Mouse (Mus musculus) stomach, embryonic 14.5 days (tissue): ENCODE measurements around the gene Prn. TPM values are rescaled to one million over a fixed set of nuclear protein-coding genes. Genes with fewer than 3 reads are reported as not detected.

Source experiments
- ATAC-seq: fragments of 200-750 bp; cut with Nextera tagmentation; 2 replicates; pipeline ENCODE4 v1.8.0; 2017; ENCODE audit warnings: low read depth, moderate TSS enrichment; ENCODE audit not compliant: insufficient number of reproducible peaks, insufficient read depth, low FRiP score
- H3K27ac ChIP-seq: fragments of 300-500 bp; sonication (generic); 2 replicates; pipeline ENCODE4 v1.5.1; 2014; ENCODE audit warnings: mild to moderate bottlenecking, low read length, moderate library complexity, mixed read lengths
- H3K27me3 ChIP-seq: fragments of 300-500 bp; sonication (generic); 2 replicates; pipeline ENCODE4 v1.6.1; 2014; ENCODE audit warnings: low read length, control low read depth, mixed read lengths; ENCODE audit not compliant: control insufficient read depth, insufficient read depth
- H3K36me3 ChIP-seq: fragments of 300-500 bp; sonication (generic); 2 replicates; pipeline ENCODE4 v1.6.1; 2014; ENCODE audit warnings: mild to moderate bottlenecking, control low read depth, low read length, moderate library complexity, mixed read lengths; ENCODE audit not compliant: control insufficient read depth, insufficient read depth
- H3K4me1 ChIP-seq: fragments of 300-500 bp; sonication (generic); 2 replicates; pipeline ENCODE4 v1.6.1; 2014; ENCODE audit warnings: low read length, control low read depth, mixed read lengths; ENCODE audit not compliant: control insufficient read depth, insufficient read depth
- H3K4me2 ChIP-seq: fragments of 300-500 bp; sonication (generic); replicated peaks from 2 replicates; pipeline ENCODE4 v1.6.1; 2014; ENCODE audit warnings: low read depth, low read length, control low read depth
- H3K4me3 ChIP-seq: fragments of 300-500 bp; sonication (generic); 2 replicates; pipeline ENCODE4 v1.5.1; 2014; ENCODE audit warnings: low read depth, low read length, control low read depth
- H3K9ac ChIP-seq: fragments of 300-500 bp; sonication (generic); replicated peaks from 2 replicates; pipeline ENCODE4 v1.6.1; 2014; ENCODE audit warnings: low read depth, mild to moderate bottlenecking, control low read depth, low read length, moderate library complexity, mixed read lengths
- H3K9me3 ChIP-seq: fragments of 300-500 bp; sonication (generic); 2 replicates; pipeline ENCODE4 v1.6.1; 2016; ENCODE audit warnings: low read depth, low read length, control low read depth; ENCODE audit not compliant: control insufficient read depth
- WGBS: fragments of 180-500 bp; shearing (Covaris S2); extraction: QIAGEN DNeasy Blood & Tissue Kit; methylation state at CpG from one replicate; pipeline ENCODE4 v1.1.7; 2014; 5-methylcytosine and 5-hydroxymethylcytosine counted together
- polyA plus RNA-seq: library from polyadenylated mRNA; unstranded; fragments of >200 nt; fragmentation: Nextera tagmentation; extraction: Ambion mirVana; gene quantifications from 2 replicates; pipeline ENCODE4 v1.2.1, GENCODE M21; 2014

Gene Prn
- polyA plus RNA-seq, 1 experiment from 2014 or later: not detected

DNA sequence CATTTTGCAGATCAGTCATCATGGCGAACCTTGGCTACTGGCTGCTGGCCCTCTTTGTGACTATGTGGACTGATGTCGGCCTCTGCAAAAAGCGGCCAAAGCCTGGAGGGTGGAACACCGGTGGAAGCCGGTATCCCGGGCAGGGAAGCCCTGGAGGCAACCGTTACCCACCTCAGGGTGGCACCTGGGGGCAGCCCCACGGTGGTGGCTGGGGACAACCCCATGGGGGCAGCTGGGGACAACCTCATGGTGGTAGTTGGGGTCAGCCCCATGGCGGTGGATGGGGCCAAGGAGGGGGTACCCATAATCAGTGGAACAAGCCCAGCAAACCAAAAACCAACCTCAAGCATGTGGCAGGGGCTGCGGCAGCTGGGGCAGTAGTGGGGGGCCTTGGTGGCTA lies 26.7 kb downstream of the Prn start:
- WGBS: 94% methylated on average over 10 of the region's 10 CpGs
- Histone ChIP-seq H3K4me3 (no peak overlapping the region), H3K4me1 (no peaks in the 10 kb centered on the region)

GRCm38 (mm10) chr2:131939404-131940111 lies 29.8 kb downstream of the Prn start:
- 43% methylated on average over 8 of the region's 8 CpGs for WGBS
- Histone ChIP-seq H3K4me3 (no peak overlapping the region), H3K36me3 (no peaks in the 10 kb centered on the region), H3K27me3 (no peaks in the 10 kb centered on the region), H3K4me2 (no peak overlapping the region), H3K9ac (no peak overlapping the region), H3K27ac (no peak overlapping the region), H3K9me3 (no peaks in the 10 kb centered on the region), H3K4me1 (no peaks in the 10 kb centered on the region)
- ATAC-seq: no peak

More for the DNA sequence above, 26.7 kb downstream of the Prn start:
- H3K27ac ChIP-seq: no peak overlapping the region
- ATAC-seq: no peak
- H3K27me3 ChIP-seq: no peaks in the 10 kb centered on the region
- no peak overlapping the region for H3K4me2 ChIP-seq
- H3K9ac ChIP-seq: no peak overlapping the region
- H3K36me3 ChIP-seq: no peaks in the 10 kb centered on the region
- H3K9me3 ChIP-seq: no peaks in the 10 kb centered on the region

- Histone ChIP-seq H3K4me2 (no peak overlapping the region), H3K27me3 (no peaks in the 10 kb centered on the region), H3K4me1 (no peaks in the 10 kb centered on the region), H3K9me3 (no peaks in the 10 kb centered on the region), H3K9ac (no peak overlapping the region), H3K36me3 (no peaks in the 10 kb centered on the region), H3K27ac (no peak overlapping the region), H3K4me3 (no peak overlapping the region)
- WGBS: 72% methylated on average over 3 of the region's 3 CpGs
- no peak for ATAC-seq
Observed at GRCm38 (mm10) chr2:131940506-131940905, 30.7 kb downstream of the Prn start.

GRCm38 (mm10) chr2:131941501-131941900 lies 31.7 kb downstream of the Prn start:
- H3K9me3 ChIP-seq: no peaks in the 10 kb centered on the region
- ATAC-seq: no peak
- H3K27ac ChIP-seq: no peak overlapping the region
- no peak overlapping the region for H3K9ac ChIP-seq
- no peaks in the 10 kb centered on the region for H3K36me3 ChIP-seq
- no peaks in the 10 kb centered on the region for H3K27me3 ChIP-seq
- H3K4me3 ChIP-seq: no peak overlapping the region
- no peak overlapping the region for H3K4me2 ChIP-seq
- 76% methylated on average over 6 of the region's 6 CpGs for WGBS
- H3K4me1 ChIP-seq: no peaks in the 10 kb centered on the region

- H3K4me1 ChIP-seq: no peaks in the 10 kb centered on the region
- no peak overlapping the region for H3K27ac ChIP-seq
- H3K27me3 ChIP-seq: no peaks in the 10 kb centered on the region
- no peak overlapping the region for H3K4me2 ChIP-seq
- ATAC-seq: no peak
- H3K36me3 ChIP-seq: no peaks in the 10 kb centered on the region
- H3K9ac ChIP-seq: no peak overlapping the region
- H3K4me3 ChIP-seq: no peak overlapping the region
- WGBS: 31% methylated on average over 1 of the region's 1 CpGs
- H3K9me3 ChIP-seq: no peaks in the 10 kb centered on the region
Observed at GRCm38 (mm10) chr2:131944370-131944769, 34.6 kb downstream of the Prn start.

- Histone ChIP-seq H3K27ac (no peak overlapping the region), H3K9me3 (no peaks in the 10 kb centered on the region), H3K4me1 (no peaks in the 10 kb centered on the region), H3K27me3 (no peaks in the 10 kb centered on the region), H3K4me2 (no peak overlapping the region), H3K4me3 (no peak overlapping the region), H3K9ac (no peak overlapping the region), H3K36me3 (no peaks in the 10 kb centered on the region)
- no peak for ATAC-seq
- 69% methylated on average over 8 of the region's 8 CpGs for WGBS
Observed at GRCm38 (mm10) chr2:131945225-131945624, 35.5 kb downstream of the Prn start.

DNA sequence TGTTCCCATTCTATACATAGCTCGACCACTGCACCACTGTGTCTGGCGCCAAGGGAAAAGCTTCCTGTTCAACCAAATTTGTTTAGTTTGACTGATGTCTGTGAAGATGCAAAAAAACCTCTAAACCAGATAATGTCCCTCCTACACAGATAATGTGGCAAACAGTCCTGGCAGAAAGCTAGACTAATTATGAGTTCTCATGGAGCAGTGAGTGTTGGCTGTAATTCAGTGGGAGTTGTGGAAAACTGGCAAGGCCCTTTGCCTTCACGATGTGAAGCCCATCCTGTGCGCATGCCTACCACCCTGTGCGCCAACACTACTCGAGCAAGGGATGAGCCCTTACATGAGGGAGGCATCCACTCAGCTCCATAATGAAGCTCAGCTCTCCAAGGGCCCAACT lies 36.0 kb downstream of the Prn start:
- no peak for ATAC-seq
- Histone ChIP-seq H3K4me3 (no peak overlapping the region), H3K9me3 (no peaks in the 10 kb centered on the region), H3K27ac (no peak overlapping the region), H3K4me1 (no peaks in the 10 kb centered on the region), H3K4me2 (no peak overlapping the region), H3K36me3 (no peaks in the 10 kb centered on the region), H3K9ac (no peak overlapping the region), H3K27me3 (no peaks in the 10 kb centered on the region)
- WGBS: 82% methylated on average over 6 of the region's 6 CpGs

DNA sequence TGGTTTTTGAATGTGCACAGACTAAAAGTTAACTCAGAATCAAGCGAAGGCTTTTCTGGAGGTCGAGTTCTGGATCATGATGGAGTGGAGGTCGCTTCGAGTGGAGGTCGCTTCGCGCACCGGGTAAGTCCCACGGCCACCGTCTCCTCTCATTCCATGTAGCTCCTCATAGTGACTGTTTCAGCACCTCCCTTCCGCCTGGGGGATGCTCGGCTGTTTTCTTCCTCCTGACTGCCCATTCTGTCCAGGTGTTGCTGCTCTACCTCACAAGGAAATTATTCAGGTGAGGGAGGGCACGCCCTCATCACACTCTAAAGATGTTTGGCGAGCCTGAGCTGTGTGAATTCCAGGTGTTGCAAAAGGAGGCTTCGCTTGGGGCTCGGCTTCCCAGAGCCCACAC lies 36.6 kb downstream of the Prn start:
- WGBS: 82% methylated on average over 16 of the region's 16 CpGs
- Histone ChIP-seq H3K4me2 (no peak overlapping the region), H3K4me3 (no peak overlapping the region), H3K27ac (no peak overlapping the region), H3K36me3 (no peaks in the 10 kb centered on the region), H3K9ac (no peak overlapping the region), H3K27me3 (no peaks in the 10 kb centered on the region), H3K9me3 (no peaks in the 10 kb centered on the region), H3K4me1 (no peaks in the 10 kb centered on the region)
- ATAC-seq: no peak

GRCm38 (mm10) chr2:131948156-131948555 lies 38.4 kb downstream of the Prn start:
- 84% methylated on average over 3 of the region's 3 CpGs for WGBS
- no peaks in the 10 kb centered on the region for H3K4me1 ChIP-seq
- no peak overlapping the region for H3K27ac ChIP-seq
- 0 out of 2 replicates have a peak, but pooled peaks cover under 1% of the 10 kb centered on the region for H3K27me3 ChIP-seq
- H3K9ac ChIP-seq: no peak overlapping the region
- H3K4me3 ChIP-seq: no peak overlapping the region
- ATAC-seq: no peak
- H3K9me3 ChIP-seq: no peaks in the 10 kb centered on the region
- H3K4me2 ChIP-seq: no peak overlapping the region
- no peaks in the 10 kb centered on the region for H3K36me3 ChIP-seq
